Mouse (Mus musculus) stomach, embryonic 14.5 days (tissue): Measurements from ENCODE around the gene Washc4. TPM values are rescaled to one million over a fixed set of nuclear protein-coding genes. Genes with fewer than 3 reads are reported as not detected.

Experiments
- ATAC-seq: fragments of 200-750 bp; cut with Nextera tagmentation; 2 replicates; pipeline ENCODE4 v1.8.0; 2017; ENCODE audit warnings: low read depth, moderate TSS enrichment; ENCODE audit not compliant: insufficient number of reproducible peaks, insufficient read depth, low FRiP score
- H3K27ac ChIP-seq: fragments of 300-500 bp; sonication (generic); 2 replicates; pipeline ENCODE4 v1.5.1; 2014; ENCODE audit warnings: mild to moderate bottlenecking, low read length, moderate library complexity, mixed read lengths
- H3K27me3 ChIP-seq: fragments of 300-500 bp; sonication (generic); 2 replicates; pipeline ENCODE4 v1.6.1; 2014; ENCODE audit warnings: low read length, control low read depth, mixed read lengths; ENCODE audit not compliant: control insufficient read depth, insufficient read depth
- H3K36me3 ChIP-seq: fragments of 300-500 bp; sonication (generic); 2 replicates; pipeline ENCODE4 v1.6.1; 2014; ENCODE audit warnings: mild to moderate bottlenecking, control low read depth, low read length, moderate library complexity, mixed read lengths; ENCODE audit not compliant: control insufficient read depth, insufficient read depth
- H3K4me1 ChIP-seq: fragments of 300-500 bp; sonication (generic); 2 replicates; pipeline ENCODE4 v1.6.1; 2014; ENCODE audit warnings: low read length, control low read depth, mixed read lengths; ENCODE audit not compliant: control insufficient read depth, insufficient read depth
- H3K4me2 ChIP-seq: fragments of 300-500 bp; sonication (generic); replicated peaks from 2 replicates; pipeline ENCODE4 v1.6.1; 2014; ENCODE audit warnings: low read depth, low read length, control low read depth
- H3K4me3 ChIP-seq: fragments of 300-500 bp; sonication (generic); 2 replicates; pipeline ENCODE4 v1.5.1; 2014; ENCODE audit warnings: low read depth, low read length, control low read depth
- H3K9ac ChIP-seq: fragments of 300-500 bp; sonication (generic); replicated peaks from 2 replicates; pipeline ENCODE4 v1.6.1; 2014; ENCODE audit warnings: low read depth, mild to moderate bottlenecking, control low read depth, low read length, moderate library complexity, mixed read lengths
- H3K9me3 ChIP-seq: fragments of 300-500 bp; sonication (generic); 2 replicates; pipeline ENCODE4 v1.6.1; 2016; ENCODE audit warnings: low read depth, low read length, control low read depth; ENCODE audit not compliant: control insufficient read depth
- WGBS: fragments of 180-500 bp; shearing (Covaris S2); extraction: QIAGEN DNeasy Blood & Tissue Kit; methylation state at CpG from one replicate; pipeline ENCODE4 v1.1.7; 2014; 5-methylcytosine and 5-hydroxymethylcytosine counted together
- polyA plus RNA-seq: library from polyadenylated mRNA; unstranded; fragments of >200 nt; fragmentation: Nextera tagmentation; extraction: Ambion mirVana; gene quantifications from 2 replicates; pipeline ENCODE4 v1.2.1, GENCODE M21; 2014

The Washc4 gene
- polyA plus RNA-seq, 1 experiment from 2014 or later: 36.1 TPM

DNA sequence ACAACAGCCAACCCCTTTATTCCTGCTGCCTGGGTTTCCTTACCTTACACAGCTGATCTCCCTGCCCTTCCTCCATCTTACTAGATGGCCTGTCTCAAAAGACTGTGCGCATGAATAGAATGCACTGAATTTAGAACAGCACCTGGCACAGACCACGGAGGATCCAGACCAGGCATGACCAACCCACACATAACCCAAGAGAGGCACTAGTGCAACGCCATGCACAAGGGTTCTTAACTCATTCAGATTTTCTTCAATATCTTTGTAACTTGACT, 102.1 kb downstream of the Washc4 start:
- Histone ChIP-seq H3K9me3 (no peaks in the 10 kb centered on the region), H3K4me3 (no peak overlapping the region), H3K36me3 (no peaks in the 10 kb centered on the region), H3K9ac (no peak overlapping the region), H3K4me2 (no peak overlapping the region), H3K4me1 (peaks cover 14% of the 10 kb centered on the region), H3K27ac (peak overlapping the region; percentile 82), H3K27me3 (no peaks in the 10 kb centered on the region)
- 89% methylated on average over 3 of the region's 3 CpGs for WGBS
- no peak for ATAC-seq

Other genes with a start within 250 kb of the Washc4 start
- 0.76 and 1.2 TPM in 2 replicates for gene Slc41a2, start 205.9 kb upstream of the Washc4 start, polyA plus RNA-seq
- gene D10Wsu102e, start 183.5 kb upstream of the Washc4 start, polyA plus RNA-seq: 0.74 and 0.77 TPM in 2 replicates
- gene Aldh1l2, start 9.6 kb upstream of the Washc4 start, polyA plus RNA-seq: 2.2 and 2.3 TPM in 2 replicates
- 54.0 and 64.6 TPM in 2 replicates for gene Appl2, start 105.0 kb downstream of the Washc4 start, polyA plus RNA-seq
- 37.5 and 37.7 TPM in 2 replicates for gene 1500009L16Rik, start 179.1 kb downstream of the Washc4 start, polyA plus RNA-seq